Comparison of ENCODE assay signal across 25 mouse cellular contexts in the genomic region with DNA sequence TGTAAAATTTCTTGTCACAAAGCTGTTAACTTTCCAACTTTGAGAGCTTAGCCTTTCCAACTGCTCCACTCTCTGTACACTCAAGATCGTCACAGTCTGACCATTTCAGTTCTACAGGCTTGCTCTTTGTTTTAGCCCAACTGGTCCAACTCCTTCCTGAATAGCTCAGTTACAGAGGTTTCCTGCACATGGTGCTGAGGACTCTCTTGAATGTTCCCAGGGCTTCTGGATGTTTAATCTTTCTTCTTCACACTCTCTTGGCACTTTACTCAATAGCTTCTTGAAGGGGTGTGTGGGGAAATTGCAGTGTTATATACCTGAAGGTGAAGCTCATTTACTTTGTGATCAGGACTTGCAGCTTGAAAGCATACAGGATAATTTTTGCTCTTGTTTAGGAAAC.
"Had no signal": no experiment of that assay in that cellular context is flagged by ENCODE, and none has a peak within 500 bp of the region (broad histone marks: within the 10 kb centered on the region; RNA-seq: fewer than 3 reads in every experiment).

No protein-coding gene starts in this region.

- H3K9ac ChIP-seq: heart, embryonic 13.5 days; heart, embryonic 15.5 days; hindbrain, embryonic 13.5 days; hindbrain, embryonic 15.5 days; kidney, embryonic 15.5 days; limb, embryonic 13.5 days; limb, embryonic 15.5 days had no signal

- H3K4me1 ChIP-seq: heart, embryonic 13.5 days; heart, embryonic 15.5 days; hindbrain, embryonic 15.5 days had no signal

- DNase-seq: gastrocnemius, postnatal 14 days; gastrocnemius, postnatal 36 days; heart, adult 11 months; heart, adult 2 months; heart, postnatal 14 days; heart, postnatal 36 days; kidney, adult 11 months; kidney, adult 2 months; kidney, adult 9 months; kidney, postnatal 14 days; kidney, postnatal 36 days; layer of hippocampus, adult 9-11 months; layer of hippocampus, postnatal 36 days; left cerebral cortex, postnatal 4 days had no signal

- H3K27ac ChIP-seq: heart, adult 2 months; heart, embryonic 13.5 days; heart, embryonic 15.5 days; hindbrain, embryonic 13.5 days; hindbrain, embryonic 15.5 days; hindbrain, postnatal 0 days; kidney, embryonic 15.5 days; kidney, postnatal 0 days; limb, embryonic 13.5 days; limb, embryonic 15.5 days had no signal

- H3K36me3 ChIP-seq: heart, embryonic 13.5 days; heart, embryonic 15.5 days; hindbrain, embryonic 13.5 days; hindbrain, embryonic 15.5 days; kidney, embryonic 15.5 days; limb, embryonic 13.5 days; limb, embryonic 15.5 days had no signal

- H3K4me2 ChIP-seq: heart, embryonic 11.5 days; heart, embryonic 13.5 days; heart, embryonic 15.5 days; hindbrain, embryonic 13.5 days; hindbrain, embryonic 15.5 days; kidney, embryonic 15.5 days; limb, embryonic 13.5 days; limb, embryonic 15.5 days had no signal

- H3K4me3 ChIP-seq: heart, adult 2 months; heart, embryonic 13.5 days; heart, embryonic 15.5 days; hindbrain, embryonic 13.5 days; hindbrain, embryonic 15.5 days; kidney, embryonic 15.5 days; limb, embryonic 13.5 days; limb, embryonic 15.5 days had no signal

- H3K27me3 ChIP-seq: heart, embryonic 13.5 days; heart, embryonic 15.5 days; hindbrain, embryonic 15.5 days; kidney, embryonic 15.5 days; limb, embryonic 13.5 days; limb, embryonic 15.5 days had no signal

- H3K9me3 ChIP-seq: heart, embryonic 13.5 days; heart, embryonic 15.5 days; hindbrain, embryonic 13.5 days; hindbrain, embryonic 15.5 days; kidney, embryonic 15.5 days; limb, embryonic 13.5 days; limb, embryonic 15.5 days had no signal

- ATAC-seq: hindbrain, postnatal 0 days; intestine, embryonic 16.5 days had no signal
